Mouse (Mus musculus): ENCODE results near the gene Atad2b. TPM values are rescaled to one million over a fixed set of nuclear protein-coding genes. Genes with fewer than 3 reads are reported as not detected.

Gene Atad2b
- polyA plus RNA-seq, 1 experiment: 4.0 TPM

- no peak overlapping the region for H3K27ac ChIP-seq (ENCODE audit: control insufficient read depth, insufficient read depth, low read depth, low read length)
- TF ChIP-seq POLR2A (IDR thresholded peaks at IDR 0.05; ENCODE audit: control insufficient read depth, low read depth, low read length) (no peak), CTCF (IDR thresholded peaks at IDR 0.05; ENCODE audit: control insufficient read depth, insufficient read depth, insufficient replicate concordance, low read depth, low read length) (no peak)
- H3K4me3 ChIP-seq (ENCODE audit: control insufficient read depth, low read depth, low read length): no peak overlapping the region
- H3K36me3 ChIP-seq (ENCODE audit: control insufficient read depth, insufficient read depth, low read length): peaks cover 2% of the 10 kb centered on the region
- no peaks in the 10 kb centered on the region for H3K4me1 ChIP-seq (ENCODE audit: control insufficient read depth, insufficient read depth, low read length)
- H3K27me3 ChIP-seq (ENCODE audit: control insufficient read depth, insufficient read depth, low read length): no peaks in the 10 kb centered on the region
Measured at GRCm38 (mm10) chr12:5029035-5029434, 111.9 kb downstream of the Atad2b start.

DNA sequence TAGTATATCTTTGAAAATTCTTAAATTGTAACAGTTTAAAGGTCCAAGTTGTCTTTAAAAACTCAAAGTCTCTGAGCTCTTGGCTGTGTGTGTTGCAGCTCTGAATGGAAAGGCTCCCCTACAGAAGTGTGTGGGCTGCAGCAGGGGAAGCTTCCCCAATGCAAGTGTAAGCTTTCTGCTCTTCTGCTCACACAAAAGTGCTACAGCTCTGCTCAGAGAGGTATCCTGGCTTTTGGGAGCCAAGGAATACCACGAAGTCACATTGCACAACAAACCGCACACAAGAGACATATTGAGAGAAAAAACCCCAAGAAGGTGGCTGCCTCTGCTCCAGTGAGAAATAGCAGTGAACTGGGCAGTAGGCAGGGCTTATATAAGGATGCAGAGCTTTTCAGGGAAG is 120.9 kb downstream of the Atad2b start:
- Histone ChIP-seq H3K36me3 (ENCODE audit: control insufficient read depth, insufficient read depth, low read length) (no peaks in the 10 kb centered on the region; the same call in 1 of the 2 replicates), H3K27ac (ENCODE audit: control insufficient read depth, insufficient read depth, low read depth, low read length) (no peak overlapping the region), H3K4me3 (ENCODE audit: control insufficient read depth, low read depth, low read length) (no peak overlapping the region), H3K27me3 (ENCODE audit: control insufficient read depth, insufficient read depth, low read length) (no peaks in the 10 kb centered on the region), H3K4me1 (ENCODE audit: control insufficient read depth, insufficient read depth, low read length) (no peaks in the 10 kb centered on the region)
- TF ChIP-seq CTCF (IDR thresholded peaks at IDR 0.05; ENCODE audit: control insufficient read depth, insufficient read depth, insufficient replicate concordance, low read depth, low read length) (no peak), POLR2A (IDR thresholded peaks at IDR 0.05; ENCODE audit: control insufficient read depth, low read depth, low read length) (no peak)

- H3K27ac ChIP-seq (ENCODE audit: control insufficient read depth, insufficient read depth, low read depth, low read length): no peak overlapping the region
- H3K27me3 ChIP-seq (ENCODE audit: control insufficient read depth, insufficient read depth, low read length): no peaks in the 10 kb centered on the region
- no peak overlapping the region; the same call in 1 of the 2 replicates for H3K4me3 ChIP-seq (ENCODE audit: control insufficient read depth, low read depth, low read length)
- H3K4me1 ChIP-seq (ENCODE audit: control insufficient read depth, insufficient read depth, low read length): no peaks in the 10 kb centered on the region
- TF ChIP-seq POLR2A (IDR thresholded peaks at IDR 0.05; ENCODE audit: control insufficient read depth, low read depth, low read length) (no peak), CTCF (IDR thresholded peaks at IDR 0.05; ENCODE audit: control insufficient read depth, insufficient read depth, insufficient replicate concordance, low read depth, low read length) (no peak)
- no peaks in the 10 kb centered on the region for H3K36me3 ChIP-seq (ENCODE audit: control insufficient read depth, insufficient read depth, low read length)
Measured at GRCm38 (mm10) chr12:5044141-5044540, 127.0 kb downstream of the Atad2b start.

- no peak overlapping the region for H3K4me3 ChIP-seq (ENCODE audit: control insufficient read depth, low read depth, low read length)
- TF ChIP-seq POLR2A (IDR thresholded peaks at IDR 0.05; ENCODE audit: control insufficient read depth, low read depth, low read length): no peak
- TF ChIP-seq CTCF (IDR thresholded peaks at IDR 0.05; ENCODE audit: control insufficient read depth, insufficient read depth, insufficient replicate concordance, low read depth, low read length): no peak
- no peak overlapping the region for H3K27ac ChIP-seq (ENCODE audit: control insufficient read depth, insufficient read depth, low read depth, low read length)
- no peaks in the 10 kb centered on the region for H3K27me3 ChIP-seq (ENCODE audit: control insufficient read depth, insufficient read depth, low read length)
- no peaks in the 10 kb centered on the region for H3K36me3 ChIP-seq (ENCODE audit: control insufficient read depth, insufficient read depth, low read length)
- H3K4me1 ChIP-seq (ENCODE audit: control insufficient read depth, insufficient read depth, low read length): no peaks in the 10 kb centered on the region
Measured at GRCm38 (mm10) chr12:5048104-5048503, 131.0 kb downstream of the Atad2b start.

GRCm38 (mm10) chr12:5067590-5067989 is 150.4 kb downstream of the Atad2b start:
- H3K27me3 ChIP-seq (ENCODE audit: control insufficient read depth, insufficient read depth, low read length): no peaks in the 10 kb centered on the region
- TF ChIP-seq POLR2A (IDR thresholded peaks at IDR 0.05; ENCODE audit: control insufficient read depth, low read depth, low read length): no peak
- TF ChIP-seq CTCF (IDR thresholded peaks at IDR 0.05; ENCODE audit: control insufficient read depth, insufficient read depth, insufficient replicate concordance, low read depth, low read length): no peak
- H3K4me3 ChIP-seq (ENCODE audit: control insufficient read depth, low read depth, low read length): no peak overlapping the region
- H3K36me3 ChIP-seq (ENCODE audit: control insufficient read depth, insufficient read depth, low read length): no peaks in the 10 kb centered on the region
- no peak overlapping the region for H3K27ac ChIP-seq (ENCODE audit: control insufficient read depth, insufficient read depth, low read depth, low read length)
- no peaks in the 10 kb centered on the region for H3K4me1 ChIP-seq (ENCODE audit: control insufficient read depth, insufficient read depth, low read length)

DNA sequence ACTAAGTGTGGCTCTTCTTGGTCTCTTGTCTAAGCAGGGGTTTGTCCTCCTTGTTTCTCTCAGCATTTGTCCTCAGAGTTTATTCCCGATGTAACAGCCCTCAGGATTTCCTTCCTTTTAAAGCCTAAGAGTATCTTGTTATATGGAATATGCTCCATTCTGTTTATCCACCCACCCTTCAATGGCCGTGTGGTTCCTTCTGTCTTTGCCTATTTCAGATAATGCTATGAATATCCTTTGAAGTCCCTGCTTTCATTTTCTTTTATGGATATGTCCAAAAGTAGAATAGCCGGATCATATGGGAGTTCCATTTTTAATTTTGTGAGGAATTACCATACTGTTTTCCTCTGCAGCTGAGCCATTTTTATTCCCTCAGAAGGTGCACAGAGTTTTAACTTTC is 153.0 kb downstream of the Atad2b start:
- no peaks in the 10 kb centered on the region for H3K4me1 ChIP-seq (ENCODE audit: control insufficient read depth, insufficient read depth, low read length)
- no peaks in the 10 kb centered on the region for H3K36me3 ChIP-seq (ENCODE audit: control insufficient read depth, insufficient read depth, low read length)
- H3K27ac ChIP-seq (ENCODE audit: control insufficient read depth, insufficient read depth, low read depth, low read length): no peak overlapping the region
- H3K4me3 ChIP-seq (ENCODE audit: control insufficient read depth, low read depth, low read length): no peak overlapping the region
- TF ChIP-seq POLR2A (IDR thresholded peaks at IDR 0.05; ENCODE audit: control insufficient read depth, low read depth, low read length) (no peak), CTCF (IDR thresholded peaks at IDR 0.05; ENCODE audit: control insufficient read depth, insufficient read depth, insufficient replicate concordance, low read depth, low read length) (no peak)
- H3K27me3 ChIP-seq (ENCODE audit: control insufficient read depth, insufficient read depth, low read length): no peaks in the 10 kb centered on the region

- no peak for TF ChIP-seq CTCF (IDR thresholded peaks at IDR 0.05; ENCODE audit: control insufficient read depth, insufficient read depth, insufficient replicate concordance, low read depth, low read length)
- no peak for TF ChIP-seq POLR2A (IDR thresholded peaks at IDR 0.05; ENCODE audit: control insufficient read depth, low read depth, low read length)
- no peaks in the 10 kb centered on the region for H3K4me1 ChIP-seq (ENCODE audit: control insufficient read depth, insufficient read depth, low read length)
- H3K27ac ChIP-seq (ENCODE audit: control insufficient read depth, insufficient read depth, low read depth, low read length): no peak overlapping the region
- H3K36me3 ChIP-seq (ENCODE audit: control insufficient read depth, insufficient read depth, low read length): no peaks in the 10 kb centered on the region
- no peaks in the 10 kb centered on the region for H3K27me3 ChIP-seq (ENCODE audit: control insufficient read depth, insufficient read depth, low read length)
- no peak overlapping the region for H3K4me3 ChIP-seq (ENCODE audit: control insufficient read depth, low read depth, low read length)
Measured at GRCm38 (mm10) chr12:5073191-5073590, 156.0 kb downstream of the Atad2b start.

DNA sequence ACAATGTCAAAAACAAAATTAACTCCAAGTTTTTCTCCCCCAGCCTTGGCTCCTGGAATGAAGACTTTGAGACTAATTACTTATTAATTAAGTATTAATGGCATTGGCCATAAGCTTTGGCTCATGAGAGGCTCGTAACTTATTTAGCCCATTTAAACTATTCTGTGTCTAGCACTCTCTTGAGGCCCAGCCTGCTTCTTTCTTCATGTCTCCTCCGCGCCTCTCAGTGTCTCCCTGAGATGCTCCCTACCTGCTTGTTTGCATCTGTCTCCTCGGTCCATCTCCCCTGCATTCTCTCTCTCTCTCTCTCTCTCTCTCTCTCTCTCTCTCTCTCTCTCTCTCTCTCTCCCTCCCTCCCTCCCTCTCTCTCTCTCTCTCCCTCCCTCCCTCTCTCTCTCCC is 164.3 kb downstream of the Atad2b start:
- H3K27ac ChIP-seq (ENCODE audit: control insufficient read depth, insufficient read depth, low read depth, low read length): no peak overlapping the region
- H3K27me3 ChIP-seq (ENCODE audit: control insufficient read depth, insufficient read depth, low read length): no peaks in the 10 kb centered on the region
- H3K4me3 ChIP-seq (ENCODE audit: control insufficient read depth, low read depth, low read length): no peak overlapping the region
- peaks cover 2% of the 10 kb centered on the region; the same call in 1 of the 2 replicates for H3K4me1 ChIP-seq (ENCODE audit: control insufficient read depth, insufficient read depth, low read length)
- no peaks in the 10 kb centered on the region for H3K36me3 ChIP-seq (ENCODE audit: control insufficient read depth, insufficient read depth, low read length)
- TF ChIP-seq CTCF (IDR thresholded peaks at IDR 0.05; ENCODE audit: control insufficient read depth, insufficient read depth, insufficient replicate concordance, low read depth, low read length) (no peak), POLR2A (IDR thresholded peaks at IDR 0.05; ENCODE audit: control insufficient read depth, low read depth, low read length) (no peak)
